Mouse (Mus musculus) liver, embryonic 13.5 days (tissue): Measurements from ENCODE around the gene Ccl1. TPM values are rescaled to one million over a fixed set of nuclear protein-coding genes. Genes with fewer than 3 reads are reported as not detected.

ENCODE experiments used
- ATAC-seq: fragments of 200-750 bp; cut with Nextera tagmentation; 2 replicates; pipeline ENCODE4 v1.8.0; 2017; ENCODE audit warnings: low read depth, mild to moderate bottlenecking, moderate number of reproducible peaks, moderate library complexity
- DNase-seq: peaks from one replicate; pipeline ENCODE4 v3.0.0; 2022
- H3K27ac ChIP-seq: fragments of 300-500 bp; sonication (generic); 2 replicates; pipeline ENCODE4 v1.5.1; 2015; ENCODE audit warnings: moderate library complexity, mild to moderate bottlenecking, inconsistent platforms
- H3K27me3 ChIP-seq: fragments of 300-500 bp; sonication (generic); 2 replicates; pipeline ENCODE4 v1.6.1; 2015; ENCODE audit warnings: mild to moderate bottlenecking, inconsistent platforms
- H3K36me3 ChIP-seq: fragments of 300-500 bp; sonication (generic); 2 replicates; pipeline ENCODE4 v1.6.1; 2015; ENCODE audit warnings: mild to moderate bottlenecking, inconsistent platforms
- H3K4me1 ChIP-seq: fragments of 300-500 bp; sonication (generic); replicated peaks from 2 replicates; pipeline ENCODE4 v1.6.1; 2015; ENCODE audit warnings: inconsistent platforms
- H3K4me2 ChIP-seq: fragments of 300-500 bp; sonication (generic); 2 replicates; pipeline ENCODE4 v1.6.1; 2015; ENCODE audit warnings: inconsistent platforms, mild to moderate bottlenecking, moderate library complexity
- H3K4me3 ChIP-seq: fragments of 300-500 bp; sonication (generic); replicated peaks from 2 replicates; pipeline ENCODE4 v1.5.1; 2015; ENCODE audit warnings: mild to moderate bottlenecking, inconsistent platforms
- H3K9ac ChIP-seq: fragments of 300-500 bp; sonication (generic); 2 replicates; pipeline ENCODE4 v1.6.1; 2015; ENCODE audit warnings: mild to moderate bottlenecking, inconsistent platforms
- H3K9me3 ChIP-seq: fragments of 300-500 bp; sonication (generic); replicated peaks from 2 replicates; pipeline ENCODE4 v1.6.1; 2016; ENCODE audit warnings: inconsistent platforms
- WGBS: fragments of 180-500 bp; shearing (Covaris S2); methylation state at CpG from one replicate; pipeline ENCODE4 v1.1.7; 2015; ENCODE audit not compliant: insufficient replicate concordance; 5-methylcytosine and 5-hydroxymethylcytosine counted together
- polyA plus RNA-seq: library from polyadenylated mRNA; unstranded; fragments of >200 nt; fragmentation: Nextera tagmentation; extraction: Ambion mirVana; gene quantifications from 2 replicates; pipeline ENCODE4 v1.2.1, GENCODE M21; 2015

The Ccl1 gene
- polyA plus RNA-seq, 1 experiment from 2014 or later: not detected

DNA sequence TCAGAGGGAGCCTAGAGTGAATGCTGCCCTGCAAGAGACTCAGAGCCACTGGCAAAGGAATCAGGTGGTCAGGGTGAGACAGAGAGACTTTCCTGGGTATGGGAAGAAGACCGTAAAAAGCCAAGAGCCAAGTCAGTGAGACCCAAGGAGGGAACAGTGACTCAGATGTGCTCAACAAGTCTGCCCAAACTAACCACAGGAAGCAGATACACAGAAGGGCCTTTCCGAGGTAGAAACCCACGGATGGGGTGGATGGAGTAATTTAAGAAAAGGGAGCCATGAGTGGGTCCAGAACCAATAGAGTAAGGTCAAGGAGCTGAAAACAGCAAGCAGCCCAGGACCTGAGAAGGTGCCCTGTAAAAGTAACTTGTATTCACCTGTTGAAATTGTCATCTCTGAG lies 101.8 kb downstream of the Ccl1 start:
- no peaks in the 10 kb centered on the region for H3K4me1 ChIP-seq
- ATAC-seq: no peak
- no peak overlapping the region for H3K4me2 ChIP-seq
- no peaks in the 10 kb centered on the region for H3K36me3 ChIP-seq
- H3K9ac ChIP-seq: no peak overlapping the region
- H3K9me3 ChIP-seq: no peaks in the 10 kb centered on the region
- no peak overlapping the region for H3K4me3 ChIP-seq
- no peak overlapping the region for H3K27ac ChIP-seq
- WGBS: 31% methylated on average over 3 of the region's 3 CpGs
- no peak for DNase-seq
- H3K27me3 ChIP-seq: no peaks in the 10 kb centered on the region

DNA sequence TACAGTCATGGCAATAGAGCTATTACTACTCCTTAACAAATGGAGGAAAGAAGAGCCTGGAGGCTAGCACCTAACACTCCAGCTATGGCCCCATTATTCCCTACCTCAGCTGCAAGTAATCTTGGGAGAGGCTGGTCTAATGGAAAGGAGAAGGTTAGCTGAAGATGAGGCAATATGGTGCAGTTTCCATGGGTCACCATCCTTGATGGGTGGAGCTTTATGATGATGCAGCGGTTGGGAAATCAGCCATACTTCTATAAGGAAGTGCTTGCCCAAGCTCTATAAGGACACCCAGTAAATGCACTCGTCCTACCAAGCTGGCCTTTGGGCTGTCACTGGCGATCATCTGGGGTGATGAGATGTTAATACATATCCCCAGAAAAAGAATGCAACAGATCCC lies 107.7 kb downstream of the Ccl1 start:
- Histone ChIP-seq H3K9ac (no peak overlapping the region), H3K36me3 (no peaks in the 10 kb centered on the region), H3K4me2 (no peak overlapping the region), H3K9me3 (no peaks in the 10 kb centered on the region), H3K27me3 (no peaks in the 10 kb centered on the region), H3K27ac (no peak overlapping the region), H3K4me1 (no peaks in the 10 kb centered on the region), H3K4me3 (no peak overlapping the region)
- ATAC-seq: no peak
- no peak for DNase-seq
- 50% methylated on average over 3 of the region's 3 CpGs for WGBS

DNA sequence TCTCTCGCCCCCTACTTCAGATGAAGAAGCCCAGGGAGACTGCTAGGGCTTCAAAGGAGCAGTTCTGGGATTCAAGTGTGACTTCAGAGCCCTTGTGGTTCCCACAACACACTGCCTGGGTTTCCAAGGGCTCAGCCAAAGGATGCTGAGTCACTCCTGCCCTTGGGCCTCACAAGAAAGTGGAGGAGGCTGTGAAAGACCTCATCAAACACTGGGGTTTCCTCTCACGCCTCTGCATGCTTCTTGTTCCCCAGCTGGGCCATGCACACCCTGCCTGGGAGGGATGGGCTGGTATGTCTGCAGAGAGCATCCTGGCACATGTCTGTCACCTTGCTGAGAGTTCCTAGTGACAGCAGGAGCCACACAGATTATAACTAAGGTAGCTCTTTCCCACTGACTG lies 110.5 kb downstream of the Ccl1 start:
- Histone ChIP-seq H3K4me3 (no peak overlapping the region), H3K27ac (no peak overlapping the region), H3K9ac (no peak overlapping the region), H3K27me3 (no peaks in the 10 kb centered on the region), H3K4me2 (no peak overlapping the region), H3K36me3 (no peaks in the 10 kb centered on the region), H3K9me3 (no peaks in the 10 kb centered on the region), H3K4me1 (no peaks in the 10 kb centered on the region)
- 25% methylated on average over 2 of the region's 2 CpGs for WGBS
- no peak for DNase-seq
- no peak for ATAC-seq

DNA sequence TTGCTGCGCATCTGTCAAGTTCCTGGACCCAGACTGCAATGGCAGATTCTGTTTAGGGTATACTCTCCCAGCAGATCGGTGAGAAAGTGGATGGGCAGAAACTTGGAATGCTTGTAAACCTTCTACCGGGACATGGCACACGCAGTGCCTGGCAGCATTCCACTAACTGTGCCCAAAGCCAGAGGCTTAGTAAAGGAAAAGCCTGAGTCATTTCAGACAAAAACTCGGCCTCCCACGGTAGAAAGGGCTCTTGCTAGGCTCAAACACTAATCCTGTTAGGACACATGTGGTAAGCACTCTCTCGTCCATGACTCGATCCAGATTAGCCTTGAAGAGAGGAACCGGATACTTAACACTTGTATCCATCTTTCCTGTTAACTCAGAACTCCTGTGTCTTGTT lies 111.7 kb downstream of the Ccl1 start:
- 66% methylated on average over 9 of the region's 9 CpGs for WGBS
- H3K36me3 ChIP-seq: no peaks in the 10 kb centered on the region
- H3K4me2 ChIP-seq: no peak overlapping the region
- DNase-seq (no peak), ATAC-seq (no peak)
- H3K27ac ChIP-seq: no peak overlapping the region
- no peak overlapping the region for H3K4me3 ChIP-seq
- no peak overlapping the region for H3K9ac ChIP-seq
- no peaks in the 10 kb centered on the region for H3K9me3 ChIP-seq
- H3K4me1 ChIP-seq: no peaks in the 10 kb centered on the region
- H3K27me3 ChIP-seq: no peaks in the 10 kb centered on the region

DNA sequence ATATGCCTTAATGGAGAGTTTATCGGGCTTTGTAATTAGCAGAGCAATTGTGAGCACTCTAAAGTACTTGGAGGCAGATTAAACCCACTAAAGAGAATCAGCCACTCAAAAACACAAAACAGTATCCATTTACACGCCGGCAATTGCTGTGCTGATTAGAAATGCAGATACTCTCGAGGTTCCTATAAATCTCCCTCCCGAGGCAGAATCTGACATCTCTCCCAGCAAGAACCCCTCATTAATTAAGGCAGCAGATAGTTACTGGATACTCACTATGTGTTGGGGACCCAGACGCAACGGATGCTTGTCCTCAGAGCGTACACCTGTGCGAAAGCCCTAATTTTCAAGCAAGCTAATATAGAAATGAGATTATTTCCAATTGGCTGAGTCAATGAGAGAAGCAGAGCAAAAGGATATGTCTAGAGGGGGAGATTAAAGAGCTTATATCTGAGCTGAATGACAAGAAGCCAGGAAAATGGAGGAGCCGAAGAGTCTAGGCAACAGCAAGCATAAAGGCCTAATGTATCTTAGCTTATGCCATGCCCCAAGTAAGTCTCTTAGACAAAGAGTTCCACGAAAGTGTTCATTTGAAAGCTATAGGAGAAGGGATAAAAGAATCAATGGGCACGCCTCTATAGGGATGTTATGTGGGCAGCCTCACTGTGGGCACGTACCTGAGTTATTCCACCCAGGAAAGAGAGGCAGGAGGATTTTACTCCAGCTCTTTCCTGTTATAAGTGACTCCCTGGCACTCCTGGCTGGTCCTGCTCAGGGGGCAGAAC lies 115.5 kb downstream of the Ccl1 start:
- H3K9me3 ChIP-seq: no peaks in the 10 kb centered on the region
- H3K36me3 ChIP-seq: no peaks in the 10 kb centered on the region
- no peak overlapping the region for H3K4me2 ChIP-seq
- H3K4me1 ChIP-seq: no peaks in the 10 kb centered on the region
- H3K27ac ChIP-seq: no peak overlapping the region
- H3K4me3 ChIP-seq: no peak overlapping the region
- ATAC-seq: no peak
- DNase-seq: no peak
- H3K9ac ChIP-seq: no peak overlapping the region
- no peaks in the 10 kb centered on the region for H3K27me3 ChIP-seq
- WGBS: 71% methylated on average over 13 of the region's 13 CpGs

DNA sequence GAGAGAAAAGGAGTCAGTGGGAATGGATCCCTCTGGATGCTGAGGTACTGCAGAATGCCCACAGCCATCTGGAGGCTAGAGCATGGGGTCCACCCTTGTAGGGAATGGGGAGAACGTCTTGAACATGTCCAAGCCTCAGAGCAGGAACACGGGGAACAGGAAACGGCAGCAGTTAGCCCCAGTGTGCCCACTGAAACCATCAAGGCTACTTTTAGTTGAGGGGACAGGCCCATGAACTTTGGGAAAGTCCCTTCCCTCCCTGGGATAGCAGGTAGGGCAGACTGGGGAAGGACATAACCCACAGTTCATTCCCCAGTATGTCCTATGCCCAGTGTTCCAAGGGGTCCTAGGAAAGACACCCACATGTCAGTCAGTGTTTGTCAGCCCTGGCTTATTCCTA lies 119.8 kb downstream of the Ccl1 start:
- H3K4me1 ChIP-seq: no peaks in the 10 kb centered on the region
- H3K27ac ChIP-seq: no peak overlapping the region
- H3K4me2 ChIP-seq: no peak overlapping the region
- no peak overlapping the region for H3K9ac ChIP-seq
- no peaks in the 10 kb centered on the region for H3K27me3 ChIP-seq
- no peak overlapping the region for H3K4me3 ChIP-seq
- no peak for ATAC-seq
- no peak for DNase-seq
- H3K9me3 ChIP-seq: no peaks in the 10 kb centered on the region
- WGBS: 53% methylated on average over 3 of the region's 3 CpGs
- no peaks in the 10 kb centered on the region for H3K36me3 ChIP-seq

DNA sequence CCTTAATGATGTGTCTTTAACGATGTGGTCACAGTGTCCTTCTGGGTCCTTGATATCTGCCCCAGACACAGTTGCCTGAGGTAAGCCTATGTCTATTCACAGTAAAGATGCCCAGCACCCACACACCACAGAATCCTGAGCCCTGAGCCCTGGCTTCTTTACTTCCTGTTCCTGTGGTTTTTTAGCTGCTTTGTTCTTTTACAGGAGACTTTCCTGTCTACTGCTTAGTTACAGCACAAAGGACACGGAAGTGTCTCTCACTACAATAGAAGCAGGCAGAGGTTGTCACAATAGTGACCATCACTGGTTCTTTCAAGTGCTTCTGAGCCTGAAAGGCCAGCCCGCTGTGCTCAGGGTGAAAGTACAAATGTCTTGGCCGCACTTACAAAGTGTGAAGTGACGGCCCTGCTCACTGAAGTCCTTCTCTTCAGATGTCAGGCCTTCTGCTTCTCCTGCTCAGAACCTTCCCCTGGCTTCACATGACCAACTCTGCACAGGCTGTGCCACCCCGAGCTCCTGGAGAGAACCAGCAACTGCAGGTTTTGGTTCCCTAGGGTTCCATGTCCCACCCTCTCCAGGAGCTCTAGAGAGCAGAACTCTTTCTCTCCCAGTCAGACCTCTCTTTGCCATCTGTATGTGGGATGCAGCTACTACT lies 122.1 kb downstream of the Ccl1 start:
- Histone ChIP-seq H3K4me2 (no peak overlapping the region), H3K36me3 (no peaks in the 10 kb centered on the region), H3K9me3 (no peaks in the 10 kb centered on the region), H3K4me1 (no peaks in the 10 kb centered on the region), H3K27me3 (no peaks in the 10 kb centered on the region), H3K4me3 (no peak overlapping the region), H3K9ac (no peak overlapping the region), H3K27ac (no peak overlapping the region)
- DNase-seq (no peak), ATAC-seq (no peak)
- WGBS: 25% methylated on average over 6 of the region's 6 CpGs

DNA sequence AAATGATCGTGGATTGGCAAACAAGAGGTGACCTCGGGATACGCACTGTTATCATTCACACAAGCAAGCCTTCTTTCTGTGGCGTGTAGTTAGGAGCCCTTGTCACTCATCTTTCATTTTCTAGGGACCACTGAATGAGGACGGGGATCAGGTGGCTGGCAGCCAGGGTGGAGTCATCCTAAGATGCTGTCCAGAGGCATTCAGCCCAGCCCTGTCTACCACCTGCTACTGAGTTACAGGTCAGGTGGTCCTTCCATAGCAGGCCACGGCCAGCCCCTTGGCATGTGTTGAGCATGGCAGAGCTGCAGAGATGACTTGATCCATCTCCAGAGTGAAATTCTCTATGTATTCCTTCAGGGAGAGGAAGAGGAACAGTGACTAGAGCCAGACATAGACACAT lies 123.1 kb downstream of the Ccl1 start:
- H3K9ac ChIP-seq: no peak overlapping the region
- no peaks in the 10 kb centered on the region for H3K27me3 ChIP-seq
- no peaks in the 10 kb centered on the region for H3K9me3 ChIP-seq
- no peaks in the 10 kb centered on the region for H3K36me3 ChIP-seq
- WGBS: 56% methylated on average over 6 of the region's 6 CpGs
- H3K4me1 ChIP-seq: no peaks in the 10 kb centered on the region
- no peak for ATAC-seq
- H3K27ac ChIP-seq: no peak overlapping the region
- no peak for DNase-seq
- no peak overlapping the region for H3K4me2 ChIP-seq
- H3K4me3 ChIP-seq: no peak overlapping the region

DNA sequence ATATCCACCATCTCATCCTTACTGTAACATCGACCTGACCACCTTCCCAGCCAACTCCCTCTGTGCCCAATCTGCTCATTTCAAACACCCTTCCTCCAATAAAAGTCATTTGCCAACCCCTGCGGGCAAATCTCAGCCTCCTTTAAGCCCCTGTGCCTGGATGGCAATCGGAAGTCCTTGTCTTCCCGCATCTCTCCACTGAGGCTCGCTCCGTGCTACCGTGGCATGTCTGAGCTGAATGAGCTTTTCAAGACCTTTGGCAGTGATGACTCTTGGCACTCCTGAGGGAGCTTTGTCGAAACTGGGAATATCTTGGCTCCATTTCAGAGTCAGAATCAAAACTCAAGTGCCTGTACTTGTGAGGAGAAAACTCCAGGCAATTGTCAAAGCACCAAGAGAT lies 124.2 kb downstream of the Ccl1 start:
- no peak overlapping the region for H3K27ac ChIP-seq
- H3K4me3 ChIP-seq: no peak overlapping the region
- 72% methylated on average over 8 of the region's 8 CpGs for WGBS
- no peaks in the 10 kb centered on the region for H3K36me3 ChIP-seq
- no peak overlapping the region for H3K9ac ChIP-seq
- H3K27me3 ChIP-seq: no peaks in the 10 kb centered on the region
- H3K9me3 ChIP-seq: no peaks in the 10 kb centered on the region
- no peak overlapping the region for H3K4me2 ChIP-seq
- no peak for ATAC-seq
- H3K4me1 ChIP-seq: no peaks in the 10 kb centered on the region
- no peak for DNase-seq

DNA sequence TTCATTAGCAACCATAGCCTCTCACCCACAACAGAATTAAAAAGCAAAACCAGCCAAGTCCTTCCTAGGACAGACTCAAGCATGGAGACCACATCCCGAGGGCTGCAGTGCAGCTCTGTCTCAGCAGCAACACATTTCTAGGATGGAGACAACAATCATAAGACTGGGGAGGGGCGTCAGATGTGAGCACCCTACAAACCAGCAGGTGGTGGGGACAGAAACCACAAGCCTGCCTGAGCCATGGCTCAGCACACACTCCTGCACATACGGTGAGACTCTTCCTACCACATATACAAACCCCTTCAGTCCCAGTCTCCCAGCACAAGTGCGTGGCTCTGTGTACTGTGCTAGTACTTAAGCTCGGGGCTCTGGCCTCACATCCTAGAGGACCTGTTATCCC lies 127.3 kb downstream of the Ccl1 start:
- Histone ChIP-seq H3K4me1 (no peaks in the 10 kb centered on the region), H3K9ac (no peak overlapping the region), H3K9me3 (no peaks in the 10 kb centered on the region), H3K36me3 (no peaks in the 10 kb centered on the region), H3K4me2 (no peak overlapping the region), H3K27ac (no peak overlapping the region), H3K27me3 (no peaks in the 10 kb centered on the region), H3K4me3 (no peak overlapping the region)
- WGBS: 42% methylated on average over 5 of the region's 5 CpGs
- DNase-seq: no peak
- no peak for ATAC-seq

DNA sequence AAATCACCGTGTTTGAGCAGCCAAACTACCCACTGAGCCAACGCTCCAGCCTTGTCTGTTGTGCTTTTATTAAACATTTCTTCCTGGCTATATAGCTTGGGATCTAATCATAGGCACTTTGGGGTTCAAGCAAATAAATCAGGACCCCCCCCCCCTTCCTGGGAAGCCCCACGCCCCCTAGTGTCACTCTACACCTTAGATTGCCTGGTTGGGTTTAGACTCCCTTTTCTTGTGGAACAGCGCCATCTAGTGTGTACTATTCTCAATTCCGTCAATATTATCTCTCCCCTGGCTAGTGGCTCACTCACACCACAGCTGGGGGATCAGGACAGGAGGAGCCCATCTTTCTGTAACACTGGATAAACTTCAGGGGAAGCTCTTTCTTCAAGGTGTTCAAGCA lies 127.8 kb downstream of the Ccl1 start:
- H3K27me3 ChIP-seq: no peaks in the 10 kb centered on the region
- no peak overlapping the region for H3K4me3 ChIP-seq
- no peak overlapping the region for H3K9ac ChIP-seq
- DNase-seq (peak; percentile 13), ATAC-seq (no peak)
- no peak overlapping the region for H3K27ac ChIP-seq
- 29% methylated on average over 5 of the region's 5 CpGs for WGBS
- no peak overlapping the region for H3K4me2 ChIP-seq
- H3K9me3 ChIP-seq: no peaks in the 10 kb centered on the region
- no peaks in the 10 kb centered on the region for H3K36me3 ChIP-seq
- no peaks in the 10 kb centered on the region for H3K4me1 ChIP-seq

DNA sequence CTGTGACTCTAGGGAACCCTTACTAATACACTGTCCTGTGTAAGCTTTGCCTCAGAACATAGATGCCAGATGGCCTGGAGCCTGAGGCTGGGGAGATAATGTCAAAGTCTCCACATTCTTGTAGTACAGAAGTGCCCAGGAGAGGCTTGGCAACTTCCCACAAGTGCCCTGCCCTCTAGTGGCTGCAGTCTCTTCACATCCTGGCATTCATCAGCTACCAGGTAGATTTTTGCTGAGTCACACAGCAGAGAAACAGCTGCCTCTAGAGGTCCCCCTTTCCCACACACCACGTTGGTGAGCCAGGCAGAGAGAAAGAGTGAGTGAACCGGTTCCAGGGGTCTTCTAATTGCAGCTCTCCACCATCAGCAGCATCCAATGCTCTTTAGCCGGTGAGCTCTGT lies 130.7 kb downstream of the Ccl1 start:
- WGBS: 25% methylated on average over 3 of the region's 3 CpGs
- no peak overlapping the region for H3K4me3 ChIP-seq

More for the DNA sequence above, 130.7 kb downstream of the Ccl1 start:
- Histone ChIP-seq H3K4me1 (no peaks in the 10 kb centered on the region), H3K9ac (no peak overlapping the region), H3K27ac (no peak overlapping the region), H3K9me3 (no peaks in the 10 kb centered on the region), H3K4me2 (no peak overlapping the region), H3K36me3 (no peaks in the 10 kb centered on the region), H3K27me3 (no peaks in the 10 kb centered on the region)
- DNase-seq (peak; percentile 12), ATAC-seq (peak; percentile 15; the same call in 1 of the 2 replicates)
